ENCODE assay signal across 15 mouse cellular contexts in the genomic region with DNA sequence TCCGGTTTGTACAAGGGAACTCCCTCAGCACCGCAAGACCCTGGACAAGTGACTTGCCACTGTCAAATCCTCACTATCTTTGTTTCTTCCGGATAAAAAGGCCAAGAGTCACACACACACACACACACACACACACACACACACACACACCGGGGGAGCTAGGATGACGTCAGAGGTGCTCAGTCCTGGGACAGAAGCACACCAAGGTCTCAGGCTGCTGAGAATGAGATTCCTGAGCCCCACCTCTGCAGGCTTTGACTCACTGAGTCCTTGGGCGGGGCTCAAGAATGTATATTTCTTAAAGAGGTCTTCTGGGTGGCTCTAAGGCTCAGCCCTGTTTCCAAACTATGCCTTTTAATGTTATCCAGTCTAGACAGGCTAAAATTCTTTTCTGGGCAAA. TPM values are rescaled to one million over a fixed set of nuclear protein-coding genes. Genes with fewer than 3 reads are reported as not detected.
DNase-seq lines count a peak whose midpoint lies in the region; ATAC-seq lines count a peak whose summit lies in the region.
"Had no signal": no experiment of that assay in that cellular context is flagged by ENCODE, and none has a peak within 500 bp of the region (broad histone marks: within the 10 kb centered on the region; RNA-seq: fewer than 3 reads in every experiment).

No protein-coding gene starts in this region.

- 0 out of 2 replicates have a peak, but pooled peaks have one; percentile 28 for ATAC-seq in kidney, embryonic 14.5 days (ENCODE audit: low FRiP score, low TSS enrichment)
- ATAC-seq: midbrain, embryonic 16.5 days had no signal

- no peak overlapping the region for H3K27ac ChIP-seq in kidney, embryonic 14.5 days (ENCODE audit: low read depth, low read length)
- no peak overlapping the region for H3K27ac ChIP-seq in embryonic facial prominence, embryonic 10.5 days (replicated peaks)
- H3K27ac ChIP-seq: limb, embryonic 15.5 days had no signal

- no peak for DNase-seq in kidney, adult 11 months
- DNase-seq in NIH3T3 (ENCODE audit: low read depth), result peak; percentile 77
- DNase-seq in embryonic facial prominence, embryonic 10.5 days (ENCODE audit: low spot score), result peak; percentile 14
- peak; percentile 16 for DNase-seq in lung, postnatal 25 days (ENCODE audit: low spot score)
- DNase-seq in layer of hippocampus, postnatal 10 days (ENCODE audit: low spot score in 2 of 2), result no peak
- no peak for DNase-seq in spleen, postnatal 4 days (ENCODE audit: low spot score in 2 of 2)
- DNase-seq in adipocyte (ENCODE audit: low spot score), result no peak
- DNase-seq: cerebellum, adult 8-10 months; kidney, postnatal 25 days; thymus, postnatal 4 days had no signal

- H3K4me3 ChIP-seq in kidney, embryonic 14.5 days (ENCODE audit: low read length), result no peak overlapping the region
- H3K4me3 ChIP-seq in embryonic facial prominence, embryonic 10.5 days, result no peak overlapping the region
- H3K4me3 ChIP-seq: limb, embryonic 15.5 days had no signal

- H3K4me1 ChIP-seq in kidney, embryonic 14.5 days (ENCODE audit: control insufficient read depth, insufficient read depth, low read length), result no peaks in the 10 kb centered on the region
- H3K4me1 ChIP-seq in embryonic facial prominence, embryonic 10.5 days, result peaks cover 21% of the 10 kb centered on the region
- H3K4me1 ChIP-seq: limb, embryonic 15.5 days had no signal

- peaks cover 21% of the 10 kb centered on the region for H3K36me3 ChIP-seq in kidney, embryonic 14.5 days (ENCODE audit: control insufficient read depth, insufficient read depth, low read length)
- no peaks in the 10 kb centered on the region for H3K36me3 ChIP-seq in embryonic facial prominence, embryonic 10.5 days (replicated peaks)
- H3K36me3 ChIP-seq: limb, embryonic 15.5 days had no signal

- WGBS in kidney, embryonic 14.5 days, result 40% methylated on average over 6 of the region's 6 CpGs
- WGBS in embryonic facial prominence, embryonic 10.5 days, result 47% methylated on average over 6 of the region's 6 CpGs

- no peak overlapping the region for H3K4me2 ChIP-seq in kidney, embryonic 14.5 days (replicated peaks; ENCODE audit: low read depth, low read length)
- H3K4me2 ChIP-seq: limb, embryonic 15.5 days had no signal

- no peaks in the 10 kb centered on the region for H3K9me3 ChIP-seq in kidney, embryonic 14.5 days (ENCODE audit: control insufficient read depth, low read length)
- no peaks in the 10 kb centered on the region for H3K9me3 ChIP-seq in embryonic facial prominence, embryonic 10.5 days
- H3K9me3 ChIP-seq: limb, embryonic 15.5 days had no signal

- no peak overlapping the region for H3K9ac ChIP-seq in kidney, embryonic 14.5 days (ENCODE audit: low read depth, low read length)
- H3K9ac ChIP-seq: limb, embryonic 15.5 days had no signal

- no peaks in the 10 kb centered on the region for H3K27me3 ChIP-seq in kidney, embryonic 14.5 days (ENCODE audit: control insufficient read depth, insufficient read depth, low read length)
- no peaks in the 10 kb centered on the region for H3K27me3 ChIP-seq in embryonic facial prominence, embryonic 10.5 days (replicated peaks; ENCODE audit: low read depth, poor library complexity, severe bottlenecking)
- H3K27me3 ChIP-seq: limb, embryonic 15.5 days had no signal

RNA-seq across cellular contexts. Expression of a gene that starts 41.5 kb away (rescaled TPM):
- 51.6 and 84.2 TPM in 2 replicates for polyA plus RNA-seq in kidney, embryonic 14.5 days (2014; fragmentation: Nextera tagmentation; extraction: Ambion mirVana)
- polyA plus RNA-seq in embryonic facial prominence, embryonic 10.5 days (2016; fragmentation: Nextera tagmentation; extraction: Ambion mirVana), result 0.07 and 0.18 TPM in 2 replicates
- total RNA-seq in layer of hippocampus, postnatal 10 days (2021), result under 1 TPM in 1 of 2 experiments, not detected in 1; 0.21 TPM
- total RNA-seq: heart, adult 8-10 months had no signal
- polyA plus RNA-seq: forebrain, embryonic 11.5 days had no signal

RNA-seq across cellular contexts. Expression of a gene that starts 50.5 kb away (rescaled TPM):
- polyA plus RNA-seq in kidney, embryonic 14.5 days (2014; fragmentation: Nextera tagmentation; extraction: Ambion mirVana), result 43.7 and 47.6 TPM in 2 replicates
- polyA plus RNA-seq in embryonic facial prominence, embryonic 10.5 days (2016; fragmentation: Nextera tagmentation; extraction: Ambion mirVana), result 45.0 and 46.2 TPM in 2 replicates
- 10 to 100 TPM; 12.1 to 12.7 TPM for total RNA-seq in layer of hippocampus, postnatal 10 days (2021)

Comparison
In these comparisons a context has a peak if more than half of its experiments do, and no peak if none do; other contexts are left out.
1. DNase-seq: peak in NIH3T3 (single experiment), embryonic facial prominence, embryonic 10.5 days (single experiment) and lung, postnatal 25 days (single experiment); none in kidney, adult 11 months (single experiment), layer of hippocampus, postnatal 10 days (0 of 2), spleen, postnatal 4 days (0 of 2) and adipocyte (single experiment).
2. RNA of a gene that starts 41.5 kb away (polyA plus RNA-seq): 51.6 to 84.2 TPM in kidney, embryonic 14.5 days; 0.07 to 0.18 TPM in embryonic facial prominence, embryonic 10.5 days; every median in the first group is over 10 times any median in the second.